8 mouse cellular contexts compared by ENCODE assay signal in genomic region chr1:128875289-128875688, GRCm38 (mm10).
DNase-seq lines count a peak whose midpoint lies in the region; ATAC-seq and TF ChIP-seq lines count a peak whose summit lies in the region.

No protein-coding gene starts in this region.

- no peak overlapping the region for H3K4me3 ChIP-seq in embryonic fibroblast, embryonic 13.5 days (ENCODE audit: insufficient read depth, low read length)
- no peak overlapping the region for H3K4me3 ChIP-seq in kidney, embryonic 14.5 days (ENCODE audit: low read length)
- H3K4me3 ChIP-seq in small intestine, adult 2 months (ENCODE audit: low read depth, low read length) = no peak overlapping the region

- H3K9me3 ChIP-seq in kidney, embryonic 14.5 days (ENCODE audit: control insufficient read depth, low read length) = no peaks in the 10 kb centered on the region

- 10% methylated on average over 8 of the region's 8 CpGs for WGBS in kidney, embryonic 14.5 days
- 13% methylated on average over 8 of the region's 8 CpGs for WGBS in small intestine, adult 2 months

- no peaks in the 10 kb centered on the region for H3K27me3 ChIP-seq in kidney, embryonic 14.5 days (ENCODE audit: control insufficient read depth, insufficient read depth, low read length)
- no peaks in the 10 kb centered on the region for H3K27me3 ChIP-seq in small intestine, adult 2 months (ENCODE audit: control insufficient read depth, insufficient read depth, low read length)

- no peak for TF ChIP-seq POLR2A in embryonic fibroblast, embryonic 13.5 days (IDR thresholded peaks at IDR 0.05; ENCODE audit: low read depth, low read length)
- no peak for TF ChIP-seq POLR2A in small intestine, adult 2 months (IDR thresholded peaks at IDR 0.05; ENCODE audit: low read depth, low read length)

- ATAC-seq in kidney, embryonic 14.5 days (ENCODE audit: low FRiP score, low TSS enrichment) = peak; percentile 75; the same call in 1 of the 2 replicates
- ATAC-seq in megakaryocyte, adult 5-6 weeks (ENCODE audit: poor library complexity, severe bottlenecking) = peak; percentile 67

- H3K9ac ChIP-seq in kidney, embryonic 14.5 days (ENCODE audit: low read depth, low read length) = no peak overlapping the region

- no peak overlapping the region for H3K27ac ChIP-seq in embryonic fibroblast, embryonic 13.5 days (ENCODE audit: insufficient read depth, low read length)
- no peak overlapping the region for H3K27ac ChIP-seq in kidney, embryonic 14.5 days (ENCODE audit: low read depth, low read length)
- H3K27ac ChIP-seq in small intestine, adult 2 months (ENCODE audit: insufficient read depth, low read depth, low read length) = no peak overlapping the region

- H3K4me1 ChIP-seq in embryonic fibroblast, embryonic 13.5 days (ENCODE audit: control insufficient read depth, insufficient read depth, low read length) = no peaks in the 10 kb centered on the region
- no peaks in the 10 kb centered on the region for H3K4me1 ChIP-seq in kidney, embryonic 14.5 days (ENCODE audit: control insufficient read depth, insufficient read depth, low read length)
- H3K4me1 ChIP-seq in small intestine, adult 2 months (ENCODE audit: control insufficient read depth, insufficient read depth, insufficient read length, low read length) = no peaks in the 10 kb centered on the region

- TF ChIP-seq CTCF in embryonic fibroblast, embryonic 13.5 days (IDR thresholded peaks at IDR 0.05; ENCODE audit: borderline replicate concordance, insufficient read depth, low read length) = peak; percentile 58; the same call in 1 of the 2 replicates
- peak; percentile 75; the same call in 1 of the 2 replicates for TF ChIP-seq CTCF in small intestine, adult 2 months (IDR thresholded peaks at IDR 0.05; ENCODE audit: extremely low read depth, insufficient read length, insufficient replicate concordance, low read depth, low read length)

- no peak overlapping the region for H3K4me2 ChIP-seq in kidney, embryonic 14.5 days (replicated peaks; ENCODE audit: low read depth, low read length)

- DNase-seq in cerebellum, adult 8-10 months = peak; percentile 20
- no peak for DNase-seq in cerebellum, adult 9-11 months
- peak; percentile 24 for DNase-seq in urinary bladder, postnatal 25 days (ENCODE audit: low spot score)
- DNase-seq in urinary bladder, adult 2 months (ENCODE audit: low spot score) = no peak

- H3K36me3 ChIP-seq in kidney, embryonic 14.5 days (ENCODE audit: control insufficient read depth, insufficient read depth, low read length) = no peaks in the 10 kb centered on the region
- no peaks in the 10 kb centered on the region for H3K36me3 ChIP-seq in small intestine, adult 2 months (ENCODE audit: control insufficient read depth, insufficient read depth, low read length)

Comparison
In these comparisons a context has a peak if more than half of its experiments do, and no peak if none do; other contexts are left out.
1. DNase-seq: peak in cerebellum, adult 8-10 months (single experiment) and urinary bladder, postnatal 25 days (single experiment); none in cerebellum, adult 9-11 months (single experiment) and urinary bladder, adult 2 months (single experiment).